Mouse (Mus musculus): Measurements from ENCODE around the gene Wipi2. TPM values are rescaled to one million over a fixed set of nuclear protein-coding genes. Genes with fewer than 3 reads are reported as not detected.

Wipi2 gene
- 10 to 100 TPM; 33.5 to 46.4 TPM for polyA plus RNA-seq (2017; shearing (Covaris generic))

GRCm38 (mm10) chr5:142627398-142627797 lies at the start of gene Wipi2:
TSS of gene Wipi2 (plus strand) at chr5:142627698.

GRCm38 (mm10) chr5:142608259-142608988 lies 19.1 kb upstream of the Wipi2 start, which contains the start of gene Mmd2:
TSS of gene Mmd2 (minus strand) at chr5:142608800.

GRCm38 (mm10) chr5:142692248-142692647 lies 64.8 kb downstream of the Wipi2 start, which contains the start of gene Slc29a4:
TSS of gene Slc29a4 (plus strand) at chr5:142692512.

Other genes starting within 250 kb of the Wipi2 start
- gene Foxk1, start 226.2 kb upstream of the Wipi2 start, polyA plus RNA-seq (2017; shearing (Covaris generic)) = 10 to 100 TPM; 16.0 to 21.6 TPM
- 10 to 100 TPM; 16.1 to 29.5 TPM for gene Ap5z1, start 163.8 kb upstream of the Wipi2 start, polyA plus RNA-seq (2017; shearing (Covaris generic))
- not detected for gene Papolb, start 97.6 kb upstream of the Wipi2 start, polyA plus RNA-seq (2017; shearing (Covaris generic))
- under 1 TPM in 1 of 2 experiments, not detected in 1; 0.50 TPM for gene Radil, start 76.6 kb upstream of the Wipi2 start, polyA plus RNA-seq (2017; shearing (Covaris generic))
- under 1 TPM in 1 of 2 experiments, not detected in 1; 0.26 TPM for gene Mmd2, start 18.9 kb upstream of the Wipi2 start, polyA plus RNA-seq (2017; shearing (Covaris generic))
- 1 to 10 TPM; 1.8 to 5.0 TPM for gene Slc29a4, start 64.8 kb downstream of the Wipi2 start, polyA plus RNA-seq (2017; shearing (Covaris generic))
- 10 to 100 TPM; 18.0 to 27.9 TPM for gene Tnrc18, start 190.0 kb downstream of the Wipi2 start, polyA plus RNA-seq (2017; shearing (Covaris generic))

Measured in activated CD4-positive, CD25-positive, alpha-beta regulatory T cell (primary cell).